Mouse (Mus musculus) midbrain, embryonic 14.5 days (tissue): ENCODE measurements around the gene Hid1. TPM values are rescaled to one million over a fixed set of nuclear protein-coding genes. Genes with fewer than 3 reads are reported as not detected.

ENCODE experiments used
- ATAC-seq: fragments of 200-750 bp; cut with Nextera tagmentation; 2 replicates; pipeline ENCODE4 v1.8.0; 2017; ENCODE audit warnings: moderate number of reproducible peaks, moderate library complexity; ENCODE audit not compliant: low FRiP score, low TSS enrichment
- DNase-seq: peaks from one replicate; pipeline ENCODE4 v3.0.0-alpha.2; 2015
- H3K27ac ChIP-seq: fragments of 300-500 bp; sonication (generic); replicated peaks from 2 replicates; pipeline ENCODE4 v1.5.1; 2014; ENCODE audit warnings: mild to moderate bottlenecking, low read depth, low read length, moderate library complexity
- H3K27me3 ChIP-seq: fragments of 300-500 bp; sonication (generic); 2 replicates; pipeline ENCODE4 v1.6.1; 2014; ENCODE audit warnings: low read length, control low read depth, mixed read lengths; ENCODE audit not compliant: control insufficient read depth, insufficient read depth
- H3K36me3 ChIP-seq: fragments of 300-500 bp; sonication (generic); 2 replicates; pipeline ENCODE4 v1.6.1; 2014; ENCODE audit warnings: low read length, control low read depth; ENCODE audit not compliant: control insufficient read depth, insufficient read depth
- H3K4me1 ChIP-seq: fragments of 300-500 bp; sonication (generic); 2 replicates; pipeline ENCODE4 v1.6.1; 2014; ENCODE audit warnings: mild to moderate bottlenecking, antibody characterized with exemption, low read length, control low read depth; ENCODE audit not compliant: control insufficient read depth, insufficient read depth
- H3K4me2 ChIP-seq: fragments of 300-500 bp; sonication (generic); 2 replicates; pipeline ENCODE4 v1.6.1; 2014; ENCODE audit warnings: mild to moderate bottlenecking, low read length, moderate library complexity
- H3K4me3 ChIP-seq: fragments of 300-500 bp; sonication (generic); replicated peaks from 2 replicates; pipeline ENCODE4 v1.5.1; 2014; ENCODE audit warnings: low read depth, low read length
- H3K9ac ChIP-seq: fragments of 300-500 bp; sonication (generic); replicated peaks from 2 replicates; pipeline ENCODE4 v1.6.1; 2014; ENCODE audit warnings: mild to moderate bottlenecking, low read length, moderate library complexity
- H3K9me3 ChIP-seq: fragments of 300-500 bp; sonication (generic); 2 replicates; pipeline ENCODE4 v1.6.1; 2016; ENCODE audit warnings: low read length, control low read depth, mixed read lengths; ENCODE audit not compliant: control insufficient read depth
- WGBS: fragments of 180-500 bp; shearing (Covaris S2); extraction: QIAGEN DNeasy Blood & Tissue Kit; methylation state at CpG from one replicate; pipeline ENCODE4 v1.1.7; 2014; 5-methylcytosine and 5-hydroxymethylcytosine counted together
- polyA plus RNA-seq: library from polyadenylated mRNA; unstranded; fragments of >200 nt; fragmentation: Nextera tagmentation; extraction: Ambion mirVana; gene quantifications from 2 replicates; pipeline ENCODE4 v1.2.1, GENCODE M21; 2014

The Hid1 gene
- polyA plus RNA-seq, 1 experiment from 2014 or later: 43.3 TPM

DNA sequence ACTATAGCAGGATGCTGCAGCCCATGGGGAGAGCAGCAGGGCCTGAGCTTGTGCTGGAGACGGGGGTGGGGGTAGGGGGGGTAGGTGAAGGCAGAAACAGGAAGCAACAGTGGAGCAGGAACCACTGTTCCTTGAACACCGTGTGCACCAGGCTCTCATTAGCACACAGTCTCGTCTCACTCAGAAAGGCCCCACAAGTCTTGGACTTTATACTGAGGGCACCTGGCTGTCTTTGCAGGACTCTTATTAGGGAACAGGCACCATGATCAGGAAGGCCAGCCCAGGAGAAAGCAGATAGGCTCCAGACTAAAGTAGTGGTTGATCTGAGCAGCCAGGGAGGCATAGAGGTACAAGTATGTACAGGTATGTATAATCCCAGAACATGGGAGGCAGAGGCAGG is 30.2 kb downstream of the Hid1 start:
- Histone ChIP-seq H3K9ac (no peak overlapping the region), H3K27me3 (peaks cover 14% of the 10 kb centered on the region; the same call in 1 of the 2 replicates), H3K4me1 (no peaks in the 10 kb centered on the region; the same call in 1 of the 2 replicates), H3K4me2 (no peak overlapping the region), H3K9me3 (no peaks in the 10 kb centered on the region), H3K36me3 (no peaks in the 10 kb centered on the region), H3K4me3 (no peak overlapping the region), H3K27ac (no peak overlapping the region)
- no peak for DNase-seq
- ATAC-seq: no peak
- WGBS: 70% methylated on average over 3 of the region's 3 CpGs

DNA sequence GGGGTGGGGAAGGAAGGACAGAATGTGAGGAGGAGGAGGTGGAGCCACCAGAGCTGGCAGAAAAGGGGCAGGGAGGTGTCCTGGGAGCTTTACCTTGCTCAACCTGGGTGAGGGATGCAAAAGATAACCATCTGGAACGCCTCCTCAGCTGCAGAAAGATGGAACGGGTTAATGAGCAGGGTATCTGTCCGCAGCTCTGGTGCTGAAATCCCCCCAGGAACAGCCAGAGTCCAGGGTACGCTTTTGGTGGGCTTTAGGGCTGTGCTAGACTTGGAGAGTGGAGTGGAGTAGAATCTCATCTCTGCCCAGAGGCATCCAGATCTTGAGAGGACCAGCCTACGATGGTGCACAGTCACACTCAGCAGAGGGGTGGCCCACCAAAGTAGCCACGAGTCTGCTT is 31.4 kb downstream of the Hid1 start:
- Histone ChIP-seq H3K27ac (no peak overlapping the region), H3K9me3 (no peaks in the 10 kb centered on the region), H3K4me1 (no peaks in the 10 kb centered on the region; the same call in 1 of the 2 replicates), H3K4me2 (no peak overlapping the region), H3K9ac (no peak overlapping the region), H3K4me3 (no peak overlapping the region), H3K27me3 (peaks cover 17% of the 10 kb centered on the region; the same call in 1 of the 2 replicates), H3K36me3 (no peaks in the 10 kb centered on the region)
- DNase-seq: no peak
- WGBS: 16% methylated on average over 6 of the region's 6 CpGs
- ATAC-seq: no peak

DNA sequence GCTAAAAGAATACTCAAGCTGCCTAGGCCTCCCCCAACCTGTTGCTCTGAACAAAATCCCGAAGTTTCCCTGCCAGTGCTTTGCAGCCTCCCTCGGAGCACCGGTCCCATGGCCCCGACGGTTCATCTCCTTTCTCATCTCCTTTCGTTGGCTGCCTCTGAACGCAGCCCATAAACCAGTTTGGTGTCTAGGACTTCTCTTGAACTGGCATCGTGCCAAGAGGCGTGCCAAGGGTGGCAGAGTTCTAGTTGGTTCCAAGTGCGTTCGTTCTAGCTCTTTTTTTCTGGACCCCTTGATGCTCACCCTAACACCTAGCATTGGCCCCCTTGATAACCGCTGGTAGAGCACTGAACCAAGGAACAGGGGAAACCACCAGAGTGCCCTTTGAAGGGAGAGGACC is 32.3 kb downstream of the Hid1 start:
- WGBS: 52% methylated on average over 12 of the region's 12 CpGs
- H3K4me3 ChIP-seq: no peak overlapping the region
- H3K9ac ChIP-seq: no peak overlapping the region
- no peak for ATAC-seq
- H3K4me1 ChIP-seq: no peaks in the 10 kb centered on the region; the same call in 1 of the 2 replicates
- H3K4me2 ChIP-seq: no peak overlapping the region; the same call in 1 of the 2 replicates
- H3K27ac ChIP-seq: no peak overlapping the region
- no peak for DNase-seq
- H3K27me3 ChIP-seq: peaks cover 17% of the 10 kb centered on the region; the same call in 1 of the 2 replicates
- H3K36me3 ChIP-seq: no peaks in the 10 kb centered on the region
- H3K9me3 ChIP-seq: no peaks in the 10 kb centered on the region

DNA sequence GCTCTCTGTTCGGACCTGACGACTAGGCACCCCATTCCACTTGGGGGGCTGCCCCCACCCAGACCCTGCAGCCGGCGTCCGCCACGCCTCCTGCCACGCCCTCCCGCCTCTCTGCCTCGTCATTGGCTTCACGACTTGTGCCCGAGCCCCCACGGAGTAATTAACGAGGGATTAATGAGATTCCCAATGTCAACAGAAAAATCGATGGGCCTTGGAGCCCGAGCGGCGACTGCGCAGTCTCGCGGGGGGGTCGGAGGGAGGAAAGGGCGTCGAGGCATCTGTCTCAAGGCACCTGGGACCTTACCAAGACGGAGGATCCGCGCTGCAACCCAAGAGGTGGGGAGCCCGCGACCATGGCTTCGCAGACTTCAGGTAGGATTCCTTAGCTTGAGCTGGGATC is 33.0 kb downstream of the Hid1 start, which contains the start of gene Otop3:
Gene Otop3, plus strand, starts transcription at position 201 of the 400 bp plus-strand sequence.
- ATAC-seq (no peak), DNase-seq (peak; percentile 58)
- Histone ChIP-seq H3K36me3 (no peaks in the 10 kb centered on the region), H3K9ac (peak within 1 kb of the TSS; percentile 38; the same call in 1 of the 2 replicates), H3K27ac (no peak within 1 kb of the TSS), H3K9me3 (no peaks in the 10 kb centered on the region), H3K27me3 (peaks cover 17% of the 10 kb centered on the region; the same call in 1 of the 2 replicates), H3K4me3 (peak within 1 kb of the TSS; percentile 24), H3K4me2 (peak within 1 kb of the TSS; percentile 57), H3K4me1 (no peaks in the 10 kb centered on the region; the same call in 1 of the 2 replicates)
- 3% methylated on average over 29 of the region's 29 CpGs for WGBS

DNA sequence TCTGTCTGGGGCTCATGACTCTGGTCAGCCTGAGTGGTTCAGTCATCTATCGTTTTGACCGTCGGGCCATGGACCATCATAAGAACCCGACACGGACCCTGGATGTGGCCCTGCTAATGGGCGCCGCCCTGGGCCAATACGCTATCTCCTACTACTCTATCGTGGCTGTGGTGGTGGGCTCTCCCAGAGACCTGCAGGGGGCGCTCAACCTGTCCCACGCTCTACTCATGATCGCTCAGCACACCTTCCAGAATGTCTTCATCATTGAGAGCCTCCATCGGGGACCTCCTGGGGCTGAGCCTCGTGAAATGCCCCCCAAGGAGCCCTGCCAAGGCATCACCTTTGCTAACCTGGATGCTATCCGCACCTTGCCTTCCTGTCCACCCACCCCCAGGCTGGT is 38.2 kb downstream of the Hid1 start:
- H3K9ac ChIP-seq: no peak overlapping the region
- 75% methylated on average over 15 of the region's 15 CpGs for WGBS
- no peak for DNase-seq
- H3K27ac ChIP-seq: no peak overlapping the region
- no peaks in the 10 kb centered on the region for H3K4me1 ChIP-seq
- H3K27me3 ChIP-seq: peaks cover 5% of the 10 kb centered on the region; the same call in 1 of the 2 replicates
- ATAC-seq: no peak
- no peaks in the 10 kb centered on the region for H3K9me3 ChIP-seq
- no peak overlapping the region for H3K4me2 ChIP-seq
- no peaks in the 10 kb centered on the region for H3K36me3 ChIP-seq
- no peak overlapping the region for H3K4me3 ChIP-seq

DNA sequence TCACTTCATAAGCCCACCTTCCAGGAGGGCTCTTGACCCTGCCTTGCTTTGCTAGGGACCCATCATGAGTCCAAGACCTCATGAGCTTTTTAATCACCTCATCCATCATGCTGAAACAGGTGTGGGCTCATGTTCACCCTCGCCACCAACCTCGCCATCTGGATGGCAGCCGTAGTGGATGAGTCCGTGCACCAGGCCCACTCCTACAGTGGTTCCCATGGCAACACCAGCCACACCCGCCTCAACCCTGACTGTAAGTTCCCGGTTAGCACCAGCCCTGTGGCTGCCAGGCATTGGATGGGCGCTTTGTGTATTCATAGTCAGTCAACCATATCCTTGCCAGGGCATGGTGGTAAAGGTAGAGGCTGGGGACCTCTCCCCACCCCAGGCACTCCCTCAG is 40.8 kb downstream of the Hid1 start:
- Histone ChIP-seq H3K36me3 (no peaks in the 10 kb centered on the region), H3K4me3 (no peak overlapping the region), H3K27ac (no peak overlapping the region), H3K4me2 (no peak overlapping the region), H3K9me3 (no peaks in the 10 kb centered on the region), H3K27me3 (peaks cover 28% of the 10 kb centered on the region), H3K9ac (no peak overlapping the region), H3K4me1 (0 out of 2 replicates have a peak, but pooled peaks cover 3% of the 10 kb centered on the region)
- DNase-seq (no peak), ATAC-seq (no peak)
- 81% methylated on average over 7 of the region's 7 CpGs for WGBS

DNA sequence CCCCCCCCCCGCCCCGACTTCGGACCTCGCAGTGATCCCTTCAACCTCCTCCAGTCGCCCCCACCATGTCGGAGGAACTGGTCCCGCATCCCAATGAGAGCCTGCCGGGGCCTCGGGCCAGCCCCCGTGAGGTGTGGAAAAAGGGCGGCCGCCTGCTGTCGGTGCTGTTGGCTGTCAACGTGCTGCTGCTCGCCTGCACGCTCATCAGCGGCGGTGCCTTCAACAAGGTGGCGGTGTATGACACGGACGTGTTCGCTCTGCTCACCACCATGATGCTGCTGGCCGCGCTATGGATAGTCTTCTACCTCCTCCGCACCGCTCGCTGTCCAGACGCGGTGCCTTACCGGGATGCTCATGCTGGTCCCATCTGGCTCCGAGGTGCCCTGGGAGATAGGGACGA is 44.2 kb downstream of the Hid1 start:
- Histone ChIP-seq H3K9ac (0 out of 2 replicates have a peak overlapping the region, but pooled peaks have one; percentile 16), H3K4me2 (0 out of 2 replicates have a peak overlapping the region, but pooled peaks have one; percentile 6), H3K27me3 (peaks cover 60% of the 10 kb centered on the region), H3K36me3 (no peaks in the 10 kb centered on the region), H3K4me3 (no peak overlapping the region), H3K27ac (no peak overlapping the region), H3K9me3 (no peaks in the 10 kb centered on the region), H3K4me1 (0 out of 2 replicates have a peak, but pooled peaks cover 11% of the 10 kb centered on the region)
- 20% methylated on average over 31 of the region's 32 CpGs for WGBS
- ATAC-seq (no peak), DNase-seq (peak; percentile 51)

DNA sequence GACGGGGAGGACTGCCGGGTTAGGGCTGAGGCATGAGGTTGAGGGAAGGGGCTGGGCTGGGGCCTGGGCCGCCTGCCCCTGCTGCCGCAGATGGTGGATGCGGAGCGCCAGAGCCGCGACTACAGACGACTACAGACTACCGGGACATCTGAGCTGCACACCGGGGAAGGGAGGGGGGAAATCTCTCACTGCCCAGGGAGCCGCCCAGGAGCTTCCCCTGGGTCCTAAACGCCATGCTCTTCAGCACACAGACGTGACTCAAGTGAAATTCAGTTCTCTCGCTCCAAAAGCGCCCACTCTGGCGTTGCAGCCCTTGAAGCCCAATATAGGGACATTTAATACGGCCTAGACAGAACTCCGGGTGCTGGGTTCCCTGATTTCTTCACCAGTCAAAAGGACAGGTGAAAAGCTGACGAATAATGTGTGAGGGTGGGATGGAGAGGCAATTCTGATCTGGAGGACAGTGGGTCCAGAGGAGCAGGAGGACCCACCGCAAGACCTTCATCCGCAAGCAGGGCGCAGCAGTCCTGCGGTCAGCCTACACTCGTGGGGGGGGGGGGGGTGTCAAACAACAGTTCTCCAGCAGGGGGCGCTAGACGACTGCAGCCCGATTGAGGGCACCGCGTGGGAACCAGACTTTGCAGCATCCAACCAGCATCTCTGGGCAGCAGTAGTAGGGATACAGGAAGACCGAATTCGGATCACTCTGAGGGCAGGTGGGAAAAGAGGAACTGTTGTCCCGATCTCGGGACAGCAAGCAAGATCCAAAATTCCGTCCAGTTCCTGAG is 45.5 kb downstream of the Hid1 start, which contains the start of gene Ush1g:
Gene Ush1g, minus strand, starts transcription at position 136 of the 788 bp plus-strand sequence.
- Histone ChIP-seq H3K9me3 (no peaks in the 10 kb centered on the region), H3K27me3 (peaks cover 72% of the 10 kb centered on the region), H3K27ac (no peak within 1 kb of the TSS), H3K4me1 (0 out of 2 replicates have a peak, but pooled peaks cover 11% of the 10 kb centered on the region), H3K4me3 (peak within 1 kb of the TSS; percentile 12; the same call in 1 of the 2 replicates), H3K36me3 (no peaks in the 10 kb centered on the region), H3K4me2 (peak within 1 kb of the TSS; percentile 13; the same call in 1 of the 2 replicates), H3K9ac (0 out of 2 replicates have a peak within 1 kb of the TSS, but pooled peaks have one; percentile 0)
- peak; percentile 84 for DNase-seq
- ATAC-seq: no peak
- WGBS: 4% methylated on average over 35 of the region's 35 CpGs
